Mouse (Mus musculus): ENCODE measurements around the gene Chd2. TPM values are rescaled to one million over a fixed set of nuclear protein-coding genes. Genes with fewer than 3 reads are reported as not detected.
A peak's percentile ranks its signal among the peaks of the same experiment; 100 is the strongest.

Gene Chd2
- polyA plus RNA-seq, 1 experiment = 25.6 TPM

- DNase-seq (ENCODE audit: low spot score) = no peak
Measured at GRCm38 (mm10) chr7:73451594-73451993, 90.0 kb downstream of the Chd2 start.

GRCm38 (mm10) chr7:73442246-73442645, 99.4 kb downstream of the Chd2 start:
- DNase-seq (ENCODE audit: low spot score) = no peak

- DNase-seq (ENCODE audit: low spot score) = no peak
Measured at GRCm38 (mm10) chr7:73441802-73442201, 99.8 kb downstream of the Chd2 start.

DNA sequence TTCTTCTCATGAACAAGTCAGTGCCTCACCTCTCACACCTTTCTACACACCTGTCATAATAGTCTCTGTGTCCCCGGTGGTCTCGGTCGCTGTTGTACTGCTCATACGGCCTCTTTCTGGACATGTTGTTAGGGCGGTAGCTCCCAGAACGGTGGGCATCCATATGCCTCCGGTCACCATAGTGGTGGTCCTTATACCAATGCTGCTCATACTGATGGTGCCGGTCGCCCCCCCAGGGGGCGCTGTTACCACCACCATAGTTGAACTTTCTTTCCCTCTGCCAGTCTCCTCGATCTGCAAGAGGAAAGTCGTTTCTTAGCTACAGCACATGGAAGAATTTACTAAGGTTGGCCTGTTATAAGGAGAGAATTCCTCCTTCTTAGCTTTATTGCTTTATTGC, 105.9 kb downstream of the Chd2 start:
- DNase-seq (ENCODE audit: low spot score) = no peak

- no peak for DNase-seq (ENCODE audit: low spot score)
Measured at GRCm38 (mm10) chr7:73434336-73434677, 107.3 kb downstream of the Chd2 start.

DNA sequence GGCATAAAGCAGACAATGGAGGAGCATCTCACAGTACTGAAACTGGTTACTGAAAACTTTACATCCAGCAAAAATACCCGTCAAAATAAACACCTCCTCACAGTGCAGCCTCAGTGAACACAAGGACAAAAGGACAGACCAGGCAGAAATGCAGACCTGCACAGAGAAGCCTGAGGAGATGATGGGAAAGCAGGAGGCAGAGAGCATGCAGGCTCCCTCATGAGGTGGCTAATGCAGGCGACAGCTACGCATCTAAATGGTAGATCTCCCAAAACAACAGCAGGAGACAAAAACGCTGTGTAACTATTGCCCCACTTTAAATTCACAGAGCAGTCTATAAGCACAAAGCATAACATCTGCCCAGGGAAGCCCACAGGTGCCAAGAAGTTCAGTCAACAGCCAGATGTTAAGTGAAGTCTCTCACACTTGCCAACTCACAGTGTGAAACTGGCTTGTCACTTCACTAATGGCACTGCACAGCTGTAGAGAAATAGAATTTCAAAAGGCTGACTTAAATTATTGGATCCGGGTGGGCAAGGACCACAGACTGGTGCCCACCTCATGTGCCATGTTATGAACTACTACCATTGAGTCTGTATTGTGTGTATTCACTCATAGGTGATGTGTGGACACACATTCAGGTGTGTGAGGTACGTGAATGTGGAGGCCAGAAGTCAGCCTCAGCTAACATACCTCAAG, 107.8 kb downstream of the Chd2 start:
- no peak for DNase-seq (ENCODE audit: low spot score)

GRCm38 (mm10) chr7:73428525-73428924, 113.1 kb downstream of the Chd2 start:
- no peak for DNase-seq (ENCODE audit: low spot score)

DNA sequence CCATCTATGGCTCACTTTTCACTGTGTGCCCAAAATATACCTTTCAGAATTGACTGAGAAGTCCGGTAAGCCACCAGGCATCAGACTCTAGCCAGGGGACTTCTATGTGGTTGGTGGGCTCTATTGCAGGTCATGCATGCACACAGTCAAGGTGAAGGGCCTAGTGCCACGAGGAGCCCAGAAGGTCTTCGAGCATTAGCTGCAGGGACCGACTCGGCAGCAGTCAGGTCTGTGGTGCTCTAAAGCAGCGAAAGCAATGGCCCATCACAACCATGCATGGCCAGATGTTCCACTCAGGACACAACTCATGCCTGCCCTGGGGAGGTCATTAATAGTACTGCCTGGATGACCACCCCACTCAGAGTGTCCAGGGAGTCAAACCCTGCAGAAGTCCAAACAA, 113.8 kb downstream of the Chd2 start:
- DNase-seq (ENCODE audit: low spot score) = peak; percentile 16

GRCm38 (mm10) chr7:73426752-73427386, 114.8 kb downstream of the Chd2 start:
- DNase-seq (ENCODE audit: low spot score) = peak; percentile 15

GRCm38 (mm10) chr7:73426235-73426634, 115.4 kb downstream of the Chd2 start:
- no peak for DNase-seq (ENCODE audit: low spot score)

- DNase-seq (ENCODE audit: low spot score) = no peak
Measured at GRCm38 (mm10) chr7:73425451-73425850, 116.2 kb downstream of the Chd2 start.

DNA sequence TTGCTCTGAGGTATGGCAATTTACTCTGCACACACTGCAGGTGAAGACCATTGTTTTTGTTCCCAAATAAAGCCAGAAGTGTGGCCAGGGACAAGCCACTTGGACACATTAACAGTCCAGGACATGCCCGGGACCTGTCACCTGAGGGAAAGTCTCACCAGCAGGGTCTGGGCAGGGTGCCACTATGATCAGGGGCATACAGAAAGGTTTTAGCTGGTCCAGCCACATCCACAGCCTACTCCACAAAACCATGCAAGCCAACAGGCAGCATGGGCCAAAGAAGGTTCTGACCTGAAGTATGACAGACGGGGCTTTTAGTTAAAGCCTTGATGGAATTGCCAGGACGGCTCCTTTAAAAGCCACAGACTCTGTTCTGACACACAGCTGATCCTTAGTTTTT, 116.9 kb downstream of the Chd2 start:
- no peak for DNase-seq (ENCODE audit: low spot score)

DNA sequence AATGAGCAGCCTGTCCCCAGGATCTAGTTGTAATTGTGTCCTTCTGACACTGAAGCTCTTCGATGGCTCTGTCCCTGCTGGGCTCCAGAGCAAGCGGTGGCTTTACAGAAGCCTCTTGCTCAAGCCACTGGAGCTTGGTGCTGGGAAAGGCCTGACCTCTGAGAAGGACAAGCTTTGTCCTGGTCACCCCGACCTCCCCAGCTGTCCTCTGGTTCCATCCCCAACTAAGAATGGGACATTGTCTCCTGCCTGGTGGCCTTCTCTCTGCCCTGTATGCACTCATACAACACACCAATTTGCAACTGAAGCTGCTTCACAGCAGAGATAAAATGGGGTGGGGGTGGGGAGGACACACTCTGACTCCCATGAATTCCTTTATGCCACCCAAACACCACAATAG, 117.4 kb downstream of the Chd2 start:
- DNase-seq (ENCODE audit: low spot score) = no peak

DNA sequence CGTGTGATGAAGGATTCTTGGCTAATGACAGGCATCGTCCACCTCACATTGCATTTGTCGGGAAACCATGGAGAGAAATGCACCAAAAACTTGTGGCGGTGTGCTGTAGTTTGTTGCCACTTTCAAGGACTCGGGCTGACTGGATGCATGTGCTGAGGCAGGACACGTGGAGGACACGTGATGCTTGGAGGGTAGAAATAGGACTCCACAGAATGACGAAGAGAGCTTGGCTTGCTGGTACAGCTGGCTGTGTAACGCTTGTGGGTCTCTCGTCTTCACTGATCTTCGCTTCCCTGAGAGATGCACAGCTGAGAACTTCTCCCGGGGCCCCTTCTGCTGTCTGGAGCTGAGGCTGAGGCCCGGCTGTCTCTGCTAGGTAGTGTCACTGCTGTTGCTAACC, 118.4 kb downstream of the Chd2 start:
- no peak for DNase-seq (ENCODE audit: low spot score)

DNA sequence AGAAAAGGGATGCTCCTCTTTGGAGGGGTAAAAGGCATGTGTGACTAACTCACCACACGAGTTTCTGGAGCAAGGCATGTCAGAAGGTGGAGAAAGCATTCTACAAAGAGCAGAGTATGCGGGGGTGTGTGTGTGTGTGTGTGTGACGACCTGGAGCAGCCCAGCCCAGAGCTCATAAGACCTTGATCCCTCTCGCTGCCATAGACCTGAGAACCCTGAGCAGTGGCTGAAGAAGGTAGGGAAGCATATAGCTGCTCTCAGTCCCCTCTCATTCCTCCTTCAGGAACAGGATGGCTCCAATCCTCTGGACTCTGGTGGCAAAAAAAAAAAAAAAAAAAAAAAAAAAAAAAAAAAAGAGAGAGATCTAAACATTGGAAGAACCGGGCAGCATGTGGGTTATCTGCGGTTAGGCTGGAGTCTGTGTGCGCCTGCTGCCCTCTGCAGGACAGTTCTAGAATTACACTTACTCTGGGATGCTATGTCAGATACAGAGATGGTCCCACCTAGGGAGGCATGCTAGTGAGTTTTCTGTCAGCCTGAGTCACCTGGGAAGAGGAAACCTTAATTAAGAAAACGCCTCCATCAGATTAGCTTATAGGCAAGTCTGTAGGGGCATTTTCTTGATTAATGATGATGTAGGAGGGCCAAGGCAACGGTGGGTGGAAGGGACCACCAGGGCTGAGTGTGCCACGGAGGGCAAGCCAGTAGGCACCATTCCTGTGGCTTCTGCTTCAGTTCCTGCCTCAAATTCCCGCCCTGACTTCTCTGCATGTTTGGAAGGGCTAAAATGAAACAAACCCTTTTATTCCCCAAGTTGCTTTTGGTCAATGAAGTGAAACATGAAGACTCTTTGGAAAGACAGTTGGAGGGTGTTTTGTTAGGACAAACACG, 119.2 kb downstream of the Chd2 start:
- no peak for DNase-seq (ENCODE audit: low spot score)

GRCm38 (mm10) chr7:73421278-73422015, 120.2 kb downstream of the Chd2 start:
- DNase-seq (ENCODE audit: low spot score) = no peak

- DNase-seq (ENCODE audit: low spot score) = no peak
Measured at GRCm38 (mm10) chr7:73420827-73421226, 120.8 kb downstream of the Chd2 start.

DNA sequence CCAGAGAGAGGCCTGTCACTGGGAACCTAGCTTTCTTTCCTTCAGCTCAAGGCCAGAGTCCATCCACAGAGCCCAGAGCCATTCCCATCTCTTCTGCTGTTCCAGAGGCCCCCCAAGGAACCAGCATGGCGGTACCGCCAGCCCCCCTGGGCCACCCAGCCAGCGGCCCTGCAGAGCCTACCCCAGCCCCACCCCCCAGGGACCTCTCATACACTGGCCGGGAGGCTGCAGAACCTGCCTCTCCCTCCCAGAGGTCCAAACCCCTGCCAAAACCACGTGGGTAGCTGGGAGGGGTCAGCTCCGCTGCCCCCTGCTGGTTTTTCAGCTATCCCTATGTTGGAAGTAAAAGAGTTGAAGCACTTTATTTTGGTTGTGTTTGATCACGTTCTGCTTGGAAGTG, 122.3 kb downstream of the Chd2 start:
- no peak for DNase-seq (ENCODE audit: low spot score)

DNA sequence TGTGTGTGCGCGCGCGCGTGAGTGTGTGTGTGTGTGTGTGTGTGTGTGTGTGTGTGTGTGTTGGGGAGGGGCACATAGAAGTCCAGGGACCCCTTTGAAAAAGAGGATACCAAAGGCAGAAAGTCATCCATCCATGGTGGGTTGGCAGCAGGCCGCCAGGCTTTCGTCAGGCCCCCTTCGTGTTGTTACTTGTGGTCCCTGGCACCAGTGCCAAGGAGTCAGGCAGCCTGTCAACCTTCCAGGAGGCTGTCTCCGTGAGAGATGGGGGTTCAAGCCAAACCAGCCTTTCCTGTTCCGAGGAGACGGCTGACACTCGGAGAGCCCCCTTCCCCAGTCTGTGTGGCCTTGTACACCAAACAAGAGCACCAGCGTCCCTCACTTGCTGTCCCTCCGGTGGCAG, 127.4 kb downstream of the Chd2 start:
- no peak for DNase-seq (ENCODE audit: low spot score)

GRCm38 (mm10) chr7:73412419-73412818, 129.2 kb downstream of the Chd2 start:
- no peak for DNase-seq (ENCODE audit: low spot score)

DNA sequence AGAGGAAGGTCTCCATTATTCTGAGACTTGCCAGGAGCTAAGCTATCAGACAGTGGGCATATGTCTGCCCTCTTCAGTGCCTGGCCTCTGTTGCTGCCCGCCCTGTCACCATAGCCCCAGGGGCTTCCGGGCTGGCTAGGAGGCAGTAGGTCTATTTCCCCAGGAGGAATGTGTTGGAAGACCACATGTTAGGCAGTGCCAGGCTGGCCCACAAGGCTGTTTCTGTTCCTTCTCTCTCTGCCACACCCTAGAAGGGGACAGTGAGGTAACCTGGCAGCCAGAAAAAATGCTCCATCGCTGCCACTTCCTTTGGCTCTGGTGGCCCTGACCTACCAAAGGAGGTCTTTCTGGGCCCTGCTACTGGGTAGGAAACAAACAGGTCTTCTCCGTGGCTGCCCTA, 129.6 kb downstream of the Chd2 start:
- no peak for DNase-seq (ENCODE audit: low spot score)

DNA sequence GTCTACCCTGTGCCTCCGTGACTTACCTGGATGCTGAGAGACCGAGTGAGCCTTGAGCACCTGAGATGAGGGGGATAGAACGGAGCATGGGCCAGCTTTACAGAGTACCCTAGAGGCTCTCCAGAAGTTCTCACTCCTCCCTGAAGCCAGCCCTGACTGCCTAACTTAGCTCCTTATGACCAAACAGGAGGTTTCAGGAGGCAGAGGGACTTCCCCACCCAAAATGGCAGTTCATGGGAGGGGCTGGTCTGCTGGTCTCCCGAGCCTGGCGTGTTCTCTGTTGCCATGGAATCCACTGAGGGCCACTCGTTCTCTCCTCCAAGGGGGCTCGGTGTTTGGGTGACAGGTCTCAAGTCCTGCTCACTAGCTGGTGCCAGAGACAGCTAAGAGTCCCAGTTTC, 130.1 kb downstream of the Chd2 start:
- no peak for DNase-seq (ENCODE audit: low spot score)

Data from urinary bladder, adult 2 months (tissue).